Mouse (Mus musculus) MEL (cell line): ENCODE results near the gene BC037034. TPM values are rescaled to one million over a fixed set of nuclear protein-coding genes. Genes with fewer than 3 reads are reported as not detected.

Experiments used
- DNase-seq: peaks from one replicate; pipeline ENCODE4 v3.0.0; 2011; ENCODE audit warnings: low read depth, low spot score
- H3K27ac ChIP-seq: 2 replicates; pipeline ENCODE4 v1.5.1; 2012; ENCODE audit warnings: low read depth, mild to moderate bottlenecking, control low read depth, low read length, moderate library complexity; ENCODE audit not compliant: control insufficient read depth
- H3K27me3 ChIP-seq, 2 experiments: fragments of 150-350 bp in 1 of 2; sonication (generic) in 1 of 2; 2 replicates each; pipeline ENCODE4 v1.6.1; 2012; ENCODE audit warnings: low read length in 2 of 2, mild to moderate bottlenecking in 2 of 2, improper control_type of control experiment in 1 of 2, moderate library complexity in 1 of 2; ENCODE audit not compliant: insufficient read depth in 2 of 2, control insufficient read depth in 1 of 2
- H3K36me3 ChIP-seq, 2 experiments: 2 replicates each; pipeline ENCODE4 v1.6.1; 2012 to 2014; ENCODE audit warnings: low read length in 2 of 2, improper control_type of control experiment in 1 of 2, inconsistent platforms in 1 of 2, mild to moderate bottlenecking in 1 of 2; ENCODE audit not compliant: insufficient read depth in 2 of 2, control insufficient read depth in 1 of 2
- H3K4me1 ChIP-seq, 2 experiments: fragments of 150-350 bp in 1 of 2; sonication (generic) in 1 of 2; 2 replicates each; pipeline ENCODE4 v1.6.1; 2012; ENCODE audit warnings: low read length in 2 of 2, improper control_type of control experiment in 1 of 2, mild to moderate bottlenecking in 1 of 2; ENCODE audit not compliant: insufficient read depth in 2 of 2, control insufficient read depth in 1 of 2
- H3K4me3 ChIP-seq, 2 experiments: fragments of 150-350 bp in 1 of 2; sonication (generic) in 1 of 2; 2 replicates each; pipeline ENCODE4 v1.5.1; 2012; ENCODE audit warnings: low read depth in 2 of 2, low read length in 2 of 2, mild to moderate bottlenecking in 2 of 2, moderate library complexity in 2 of 2, control low read depth in 1 of 2, improper control_type of control experiment in 1 of 2; ENCODE audit not compliant: control insufficient read depth in 1 of 2, insufficient read depth in 1 of 2
- H3K79me2 ChIP-seq: 2 replicates; pipeline ENCODE4 v1.6.1; 2012; ENCODE audit warnings: mild to moderate bottlenecking, low read length, moderate library complexity; ENCODE audit not compliant: control insufficient read depth, poor library complexity, insufficient read depth
- H3K9ac ChIP-seq: 2 replicates; pipeline ENCODE4 v1.6.1; 2012; ENCODE audit warnings: low read depth, mild to moderate bottlenecking, control low read depth, low read length, moderate library complexity; ENCODE audit not compliant: control insufficient read depth, poor library complexity, severe bottlenecking
- H3K9me3 ChIP-seq: fragments of 150-350 bp; sonication (generic); replicated peaks from 2 replicates; pipeline ENCODE4 v1.6.1; 2012; ENCODE audit warnings: mild to moderate bottlenecking, low read length, improper control_type of control experiment, moderate library complexity; ENCODE audit not compliant: insufficient read depth
- CHD2 ChIP-seq: IDR thresholded peaks from 2 replicates; pipeline ENCODE4 v1.6.1; 2011; ENCODE audit warnings: low read length, improper control_type of control experiment
- CTCF ChIP-seq, 3 experiments: IDR thresholded peaks in 2 of 3; conservative IDR thresholded peaks in 1 of 3; 2 replicates each; pipeline ENCODE4 v1.5.1; 2011 to 2012; ENCODE audit warnings: low read length in 3 of 3, low read depth in 2 of 3, mild to moderate bottlenecking in 2 of 3, improper control_type of control experiment in 1 of 3, inconsistent platforms in 1 of 3, mixed read lengths in 1 of 3, moderate library complexity in 1 of 3; ENCODE audit not compliant: control insufficient read depth in 1 of 3, insufficient read depth in 1 of 3, poor library complexity in 1 of 3, severe bottlenecking in 1 of 3
- E2F4 ChIP-seq: IDR thresholded peaks from 2 replicates; pipeline ENCODE4 v1.6.1; 2011; ENCODE audit warnings: low read depth, low read length, improper control_type of control experiment, borderline replicate concordance
- EP300 ChIP-seq, 2 experiments: IDR thresholded peaks; 2 replicates each; pipeline ENCODE4 v1.6.1; 2011; ENCODE audit warnings: improper control_type of control experiment in 2 of 2, low read length in 2 of 2, low read depth in 1 of 2, mild to moderate bottlenecking in 1 of 2
- ETS1 ChIP-seq: IDR thresholded peaks from 2 replicates; pipeline ENCODE4 v1.6.1; 2012; ENCODE audit warnings: low read depth, mild to moderate bottlenecking, inconsistent platforms, low read length, improper control_type of control experiment, moderate library complexity
- GATA1 ChIP-seq: IDR thresholded peaks from 2 replicates; pipeline ENCODE4 v1.6.1; 2011; ENCODE audit warnings: low read depth, low read length, improper control_type of control experiment
- JUND ChIP-seq: IDR thresholded peaks from 2 replicates; pipeline ENCODE4 v1.6.1; 2011; ENCODE audit warnings: low read depth, mild to moderate bottlenecking, improper control_type of control experiment, low read length
- MAFK ChIP-seq: IDR thresholded peaks from 2 replicates; pipeline ENCODE4 v1.6.1; 2011; ENCODE audit warnings: low read depth, mild to moderate bottlenecking, low read length, improper control_type of control experiment, borderline replicate concordance
- MXI1 ChIP-seq: IDR thresholded peaks from 2 replicates; pipeline ENCODE4 v1.6.1; 2011; ENCODE audit warnings: mild to moderate bottlenecking, low read depth, low read length, improper control_type of control experiment
- MYB ChIP-seq: IDR thresholded peaks from 2 replicates; pipeline ENCODE4 v1.6.1; 2011; ENCODE audit warnings: mild to moderate bottlenecking, low read depth, low read length, improper control_type of control experiment
- MYC ChIP-seq: IDR thresholded peaks from 2 replicates; pipeline ENCODE4 v1.6.1; 2011; ENCODE audit warnings: low read depth, mild to moderate bottlenecking, low read length, improper control_type of control experiment, moderate library complexity
- NRF1 ChIP-seq: IDR thresholded peaks from 2 replicates; pipeline ENCODE4 v1.6.1; 2014; ENCODE audit warnings: low read depth, mild to moderate bottlenecking, inconsistent platforms, low read length, improper control_type of control experiment, moderate library complexity; ENCODE audit not compliant: poor library complexity, insufficient read depth, severe bottlenecking
- POLR2A ChIP-seq, 2 experiments: IDR thresholded peaks; 2 replicates each; pipeline ENCODE4 v1.6.1; 2011 to 2012; ENCODE audit warnings: low read length in 2 of 2, mild to moderate bottlenecking in 2 of 2, control low read depth in 1 of 2, improper control_type of control experiment in 1 of 2, low read depth in 1 of 2, moderate library complexity in 1 of 2; ENCODE audit not compliant: control insufficient read depth in 1 of 2, insufficient read depth in 1 of 2, poor library complexity in 1 of 2
- POLR2AphosphoS2 ChIP-seq: IDR thresholded peaks from 2 replicates; pipeline ENCODE4 v1.6.1; 2011; ENCODE audit warnings: low read length, improper control_type of control experiment
- SIN3A ChIP-seq: IDR thresholded peaks from 2 replicates; pipeline ENCODE4 v1.6.1; 2012; ENCODE audit warnings: low read length, improper control_type of control experiment, inconsistent platforms
- TAL1 ChIP-seq: IDR thresholded peaks from 2 replicates; pipeline ENCODE4 v1.6.1; 2012; ENCODE audit warnings: mild to moderate bottlenecking, inconsistent platforms, low read length, moderate library complexity, mixed read lengths
- TCF12 ChIP-seq: IDR thresholded peaks from 2 replicates; pipeline ENCODE4 v1.6.1; 2014; ENCODE audit warnings: low read depth, mild to moderate bottlenecking, inconsistent platforms, low read length, improper control_type of control experiment, moderate library complexity
- UBTF ChIP-seq: IDR thresholded peaks from 2 replicates; pipeline ENCODE4 v1.6.1; 2012; ENCODE audit warnings: low read depth, mild to moderate bottlenecking, inconsistent platforms, low read length, improper control_type of control experiment, moderate library complexity, borderline replicate concordance; ENCODE audit not compliant: insufficient read depth
- polyA plus RNA-seq, 2 experiments: library from polyadenylated mRNA; stranded (reverse) in 1 of 2; unstranded in 1 of 2; fragments of >175 nt in 1 of 2; fragments of >200 nt in 1 of 2; gene quantifications; 2 replicates each; pipeline versions ENCODE4 v1.2.1 to v1.2.4; 2012; ENCODE audit warnings: low replicate concordance in 2 of 2, low read depth in 1 of 2; ENCODE audit not compliant: insufficient read length in 2 of 2, insufficient read depth in 1 of 2, missing spikeins in 1 of 2
- total RNA-seq: library from RNA; depleted of rRNA; stranded (reverse); fragments of 300-350 nt; gene quantifications from 2 replicates; pipeline ENCODE4 v1.2.3, GENCODE M21; 2012

The BC037034 gene
- total and polyA plus RNA-seq, 3 experiments: 35.6 to 59.1 TPM; not detected in 1

- no peak overlapping the region for H3K27ac ChIP-seq
- no peak for TF ChIP-seq NRF1
- TF ChIP-seq UBTF: no peak
- no peak for TF ChIP-seq MXI1
- TF ChIP-seq POLR2A (IDR thresholded peaks at IDR 0.05; ENCODE audit: control insufficient read depth in 1 of 2, insufficient read depth in 1 of 2, low read depth in 1 of 2, low read length in 2 of 2, poor library complexity in 1 of 2): no peak
- H3K9ac ChIP-seq: no peak overlapping the region
- no peak overlapping the region for H3K4me3 ChIP-seq
- no peaks in the 10 kb centered on the region for H3K79me2 ChIP-seq
- peaks cover 0 to 3% of the 10 kb centered on the region in 2 experiments; a peak in 1 of 4 replicates for H3K4me1 ChIP-seq
- DNase-seq: no peak
- no peaks in the 10 kb centered on the region for H3K9me3 ChIP-seq
- H3K27me3 ChIP-seq: no peaks in the 10 kb centered on the region; a peak in 1 of 4 replicates
- H3K36me3 ChIP-seq: peaks cover 0 to under 1% of the 10 kb centered on the region in 2 experiments; a peak in 1 of 4 replicates
Observed at GRCm38 (mm10) chr5:138234224-138234623, 29.6 kb downstream of the BC037034 start.

DNA sequence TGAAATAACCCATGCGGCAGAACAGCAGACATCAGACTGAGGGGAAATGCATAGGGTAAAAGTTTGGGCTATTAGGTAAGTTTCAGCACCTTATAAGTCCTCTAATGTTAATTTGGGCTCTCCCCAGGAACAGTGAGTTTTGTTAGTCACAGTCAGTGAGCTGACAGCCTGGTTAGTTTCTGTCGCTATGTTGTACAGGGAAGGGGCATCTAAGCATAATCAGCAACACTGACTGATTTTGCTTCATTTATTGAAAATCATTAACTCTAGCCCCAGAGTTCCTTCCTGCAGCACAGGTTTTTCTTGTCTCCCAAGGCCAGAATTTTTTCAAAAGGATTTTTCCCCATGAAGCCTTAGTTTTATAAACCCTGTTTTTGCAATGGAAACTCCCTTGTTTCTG is 30.1 kb downstream of the BC037034 start:
- no peaks in the 10 kb centered on the region; a peak in 1 of 4 replicates for H3K27me3 ChIP-seq
- peaks cover 0 to 3% of the 10 kb centered on the region in 2 experiments; a peak in 1 of 4 replicates for H3K36me3 ChIP-seq
- H3K79me2 ChIP-seq: no peaks in the 10 kb centered on the region
- TF ChIP-seq MYB (no peak), EP300 (IDR thresholded peaks at IDR 0.05; ENCODE audit: low read depth in 1 of 2, low read length in 2 of 2) (no peak), GATA1 (no peak), MAFK (no peak), CTCF (IDR thresholded peaks at IDR 0.05 in 2 of 3, conservative IDR thresholded peaks at IDR 0.05 in 1 of 3; ENCODE audit: control insufficient read depth in 1 of 3, insufficient read depth in 1 of 3, low read depth in 2 of 3, low read length in 3 of 3, poor library complexity in 1 of 3, severe bottlenecking in 1 of 3) (no peak), POLR2AphosphoS2 (no peak), TCF12 (no peak), UBTF (no peak), E2F4 (no peak), JUND (no peak), MYC (no peak), SIN3A (no peak), CHD2 (no peak), ETS1 (no peak), TAL1 (no peak)
- H3K27ac ChIP-seq: no peak overlapping the region
- no peak overlapping the region for H3K9ac ChIP-seq
- H3K4me3 ChIP-seq: no peak overlapping the region
- no peaks in the 10 kb centered on the region for H3K9me3 ChIP-seq
- H3K4me1 ChIP-seq: peaks cover 2 to 4% of the 10 kb centered on the region in 2 experiments; a peak in 1 of 4 replicates
- DNase-seq: no peak
